22 mouse cellular contexts compared by ENCODE assay signal in genomic region chr9:106378045-106378444, GRCm38 (mm10). TPM values are rescaled to one million over a fixed set of nuclear protein-coding genes. Genes with fewer than 3 reads are reported as not detected.
A peak's percentile ranks its signal among the peaks of the same experiment; 100 is the strongest.
DNase-seq lines count a peak whose midpoint lies in the region; ATAC-seq and TF ChIP-seq lines count a peak whose summit lies in the region.
"Had no signal": no experiment of that assay in that cellular context is flagged by ENCODE, and none has a peak within 500 bp of the region (broad histone marks: within the 10 kb centered on the region; RNA-seq: fewer than 3 reads in every experiment).

No protein-coding gene starts in this region.

- no peak for TF ChIP-seq POLR2A in heart, adult 2 months (IDR thresholded peaks at IDR 0.05; ENCODE audit: insufficient read depth, low read depth, low read length)
- no peak for TF ChIP-seq POLR2A in cortical plate, adult 2 months (IDR thresholded peaks at IDR 0.05; ENCODE audit: extremely low read depth, insufficient read depth, low read length)

- H3K27me3 ChIP-seq in heart, adult 2 months (ENCODE audit: control insufficient read depth, insufficient read depth, low read length): no peaks in the 10 kb centered on the region
- H3K27me3 ChIP-seq in stomach, embryonic 16.5 days (ENCODE audit: control insufficient read depth, insufficient read depth, low read length): no peaks in the 10 kb centered on the region
- H3K27me3 ChIP-seq: heart, embryonic 15.5 days; neural tube, embryonic 15.5 days had no signal

- H3K4me3 ChIP-seq in heart, adult 2 months: no peak overlapping the region
- H3K4me3 ChIP-seq in cortical plate, adult 2 months (ENCODE audit: insufficient read depth, low read length): no peak overlapping the region
- no peak overlapping the region for H3K4me3 ChIP-seq in stomach, embryonic 16.5 days (replicated peaks; ENCODE audit: low read length)
- H3K4me3 ChIP-seq: erythroblast, embryonic 14.5 days; forebrain, embryonic 12.5 days; heart, embryonic 15.5 days; neural tube, embryonic 15.5 days had no signal

- no peak for ATAC-seq in stomach, embryonic 16.5 days (ENCODE audit: insufficient read depth, low FRiP score)
- ATAC-seq: inflammation-experienced regulatory T-cells, adult 6 months had no signal

- 44% methylated on average over 3 of the region's 3 CpGs for WGBS in heart, adult 2 months
- WGBS in stomach, embryonic 16.5 days: 79% methylated on average over 3 of the region's 3 CpGs

- peaks cover 4% of the 10 kb centered on the region for H3K36me3 ChIP-seq in heart, adult 2 months (ENCODE audit: control insufficient read depth, insufficient read depth, low read length)
- peaks cover 12% of the 10 kb centered on the region; the same call in 1 of the 2 replicates for H3K36me3 ChIP-seq in stomach, embryonic 16.5 days (ENCODE audit: control insufficient read depth, insufficient read depth, low read length)

- no peak for DNase-seq in heart, adult 2 months
- no peak for DNase-seq in heart, postnatal 36 days
- DNase-seq in 3T3-L1 (ENCODE audit: low read depth, low spot score): peak; percentile 83
- no peak for DNase-seq in natural killer cell, adult 2 months (ENCODE audit: low spot score in 2 of 2)
- DNase-seq in thymus, postnatal 0 days (ENCODE audit: low spot score): no peak
- DNase-seq: B cell, adult 2 months; cerebellum, adult 9-10 months; heart, postnatal 4 days; kidney, adult 2 months; lung, embryonic 14.5 days; lung, postnatal 36 days; thymus, postnatal 36 days had no signal

- peaks cover 11% of the 10 kb centered on the region for H3K4me1 ChIP-seq in heart, adult 2 months (ENCODE audit: control insufficient read depth, insufficient read depth, low read length)
- H3K4me1 ChIP-seq in cortical plate, adult 2 months (ENCODE audit: control insufficient read depth, insufficient read depth, low read length): peaks cover 4% of the 10 kb centered on the region
- H3K4me1 ChIP-seq in stomach, embryonic 16.5 days (ENCODE audit: control insufficient read depth, insufficient read depth, low read length): peaks cover 8% of the 10 kb centered on the region; the same call in 1 of the 2 replicates

- peak overlapping the region; percentile 26; the same call in 1 of the 2 replicates for H3K27ac ChIP-seq in heart, adult 2 months
- peak overlapping the region; percentile 18; the same call in 1 of the 2 replicates for H3K27ac ChIP-seq in cortical plate, adult 2 months (ENCODE audit: insufficient read depth, low read length)
- H3K27ac ChIP-seq in stomach, embryonic 16.5 days (ENCODE audit: low read length): peak overlapping the region; percentile 76
- H3K27ac ChIP-seq: forebrain, embryonic 12.5 days; heart, embryonic 15.5 days; hindbrain, embryonic 14.5 days; kidney, postnatal 0 days; liver, embryonic 14.5 days; neural tube, embryonic 15.5 days had no signal

- no peak overlapping the region for H3K4me2 ChIP-seq in stomach, embryonic 16.5 days (ENCODE audit: low read depth, low read length)
- H3K4me2 ChIP-seq: forebrain, embryonic 12.5 days; heart, embryonic 15.5 days; hindbrain, embryonic 14.5 days; lung, embryonic 14.5 days; neural tube, embryonic 15.5 days had no signal

- TF ChIP-seq CTCF in heart, adult 2 months (IDR thresholded peaks at IDR 0.05): no peak
- no peak for TF ChIP-seq CTCF in cortical plate, adult 2 months (IDR thresholded peaks at IDR 0.05; ENCODE audit: extremely low read depth, insufficient read depth, low read length)

- intact Hi-C loops in heart, adult 2 months (cut with DNase I): no loop called here
- intact Hi-C loops in heart, postnatal 36 days (cut with DNase I): no loop called here

- H3K9ac ChIP-seq in heart, adult 2 months (ENCODE audit: low read depth, low read length): no peak overlapping the region
- H3K9ac ChIP-seq in stomach, embryonic 16.5 days (ENCODE audit: low read length): no peak overlapping the region
- H3K9ac ChIP-seq: forebrain, embryonic 12.5 days; heart, embryonic 15.5 days; hindbrain, embryonic 14.5 days; liver, embryonic 14.5 days; lung, embryonic 14.5 days; neural tube, embryonic 15.5 days had no signal

- H3K79me2 ChIP-seq in heart, adult 2 months (replicated peaks; ENCODE audit: control insufficient read depth, insufficient read depth, low read length): peaks cover 2% of the 10 kb centered on the region; the same call in 1 of the 2 replicates

- H3K9me3 ChIP-seq in stomach, embryonic 16.5 days (replicated peaks; ENCODE audit: control insufficient read depth, low read length): no peaks in the 10 kb centered on the region
- H3K9me3 ChIP-seq: forebrain, embryonic 12.5 days; heart, embryonic 15.5 days; neural tube, embryonic 15.5 days had no signal

- no peak for TF ChIP-seq EP300 in heart, adult 2 months (IDR thresholded peaks at IDR 0.05; ENCODE audit: insufficient read depth, low read depth, low read length)

RNA-seq across cellular contexts. Expression of gene Dusp7, which starts 9.6 kb away (rescaled TPM):
- 10 to 100 TPM; 47.6 to 64.9 TPM for total RNA-seq in heart, adult 2 months (2021)
- 102 and 118 TPM in 2 replicates for polyA plus RNA-seq in heart, adult 2 months (2012; rRNA removed)
- total RNA-seq in heart, postnatal 36 days (2021): 10 to 100 TPM; 56.6 to 56.8 TPM
- polyA plus RNA-seq in cortical plate, adult 2 months (2012; rRNA removed): 128 and 130 TPM in 2 replicates
- 14.2 and 14.5 TPM in 2 replicates for polyA plus RNA-seq in stomach, embryonic 16.5 days (2015; fragmentation: Nextera tagmentation; extraction: Ambion mirVana)
- polyA plus RNA-seq in thymus, postnatal 0 days (2015; fragmentation: Nextera tagmentation; extraction: Ambion mirVana): 9.1 and 11.3 TPM in 2 replicates

RNA-seq across cellular contexts. Expression of gene Rpl29, which starts 51.2 kb away (rescaled TPM):
- total RNA-seq in heart, adult 2 months (2021): 100 to 1,000 TPM; 251 to 296 TPM
- 247 and 287 TPM in 2 replicates for polyA plus RNA-seq in heart, adult 2 months (2012; rRNA removed)
- 100 to 1,000 TPM; 281 to 289 TPM for total RNA-seq in heart, postnatal 36 days (2021)
- 666 and 719 TPM in 2 replicates for polyA plus RNA-seq in cortical plate, adult 2 months (2012; rRNA removed)
- polyA plus RNA-seq in stomach, embryonic 16.5 days (2015; fragmentation: Nextera tagmentation; extraction: Ambion mirVana): 747 and 881 TPM in 2 replicates
- 1,071 and 1,139 TPM in 2 replicates for polyA plus RNA-seq in thymus, postnatal 0 days (2015; fragmentation: Nextera tagmentation; extraction: Ambion mirVana)

Comparison
In these comparisons a context has a peak if more than half of its experiments do, and no peak if none do; other contexts are left out.
1. H3K27ac ChIP-seq: peak in every context shown above with its lines; median percentile 76 in stomach, embryonic 16.5 days; 26 in heart, adult 2 months; 18 in cortical plate, adult 2 months.